Mouse (Mus musculus) Patski (cell line): ENCODE measurements around the gene Ndp. TPM values are rescaled to one million over a fixed set of nuclear protein-coding genes. Genes with fewer than 3 reads are reported as not detected.
A peak's percentile ranks its signal among the peaks of the same experiment; 100 is the strongest.

Experiments
- ATAC-seq: fragments of 100-300 bp; one replicate; pipeline ENCODE4 v1.8.0; 2021
- CTCF ChIA-PET: fragments of 350-600 bp; sonication (Branson Sonifier 250); formaldehyde crosslinking; loops from one replicate; lab custom pipeline; 2022; ENCODE audit warnings: inconsistent platforms; lab: Charles Lee
- POLR2A ChIA-PET: fragments of 350-600 bp; sonication (Branson Sonifier 250); formaldehyde crosslinking; loops from one replicate; lab custom pipeline; 2022; ENCODE audit warnings: antibody characterized with exemption, inconsistent platforms; lab: Charles Lee
- DNase-seq: peaks from one replicate; pipeline ENCODE4 v3.0.0-alpha.2; 2011; ENCODE audit warnings: low read depth, low spot score
- H3K27me3 ChIP-seq: fragments of 371-371 bp; one replicate; pipeline ENCODE4 v1.5.1; 2021
- CTCF ChIP-seq: fragments of 100-300 bp; IDR thresholded peaks from one replicate; pipeline ENCODE4 v1.5.1; 2021
- in situ Hi-C: fragments of 300-500 bp; cut with MboI; formaldehyde crosslinking; loops from 3 replicates; pipeline ENCODE4 v1.11.1; 2018; ENCODE audit warnings: low pct_unique_long_range_greater_than_20kb, mixed read lengths
- polyA plus RNA-seq: library from polyadenylated mRNA; unstranded; gene quantifications from one replicate; pipeline ENCODE4 v1.2.3, GENCODE M21; 2021

Gene Ndp
- polyA plus RNA-seq, 1 experiment from 2014 or later: not detected

DNA sequence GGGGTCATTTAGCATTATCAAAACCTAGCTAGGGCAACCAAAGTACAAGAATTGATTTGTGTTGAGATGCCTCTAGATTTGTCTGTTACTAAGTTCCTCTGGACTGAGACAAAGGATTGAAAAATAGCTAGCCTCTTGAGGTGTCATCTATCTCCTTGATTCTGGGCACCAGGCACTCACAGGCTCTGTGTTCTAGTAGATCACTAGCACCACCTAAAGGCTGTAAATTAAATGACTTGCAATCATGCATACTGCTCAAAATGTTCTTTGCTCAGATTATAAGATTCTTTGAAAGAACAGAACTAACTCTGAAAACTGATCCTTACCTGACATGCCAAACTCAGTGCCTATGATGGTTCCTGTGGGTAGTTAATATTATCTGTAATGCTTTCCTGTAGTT, 51.3 kb downstream of the Ndp start:
- ATAC-seq: no peak
- in situ Hi-C loops: no loop called here
- ChIA-PET CTCF (no interaction called here), POLR2A (no interaction called here)
- peaks cover 41% of the 10 kb centered on the region for H3K27me3 ChIP-seq
- no peak for DNase-seq
- TF ChIP-seq CTCF: peak; percentile 62

DNA sequence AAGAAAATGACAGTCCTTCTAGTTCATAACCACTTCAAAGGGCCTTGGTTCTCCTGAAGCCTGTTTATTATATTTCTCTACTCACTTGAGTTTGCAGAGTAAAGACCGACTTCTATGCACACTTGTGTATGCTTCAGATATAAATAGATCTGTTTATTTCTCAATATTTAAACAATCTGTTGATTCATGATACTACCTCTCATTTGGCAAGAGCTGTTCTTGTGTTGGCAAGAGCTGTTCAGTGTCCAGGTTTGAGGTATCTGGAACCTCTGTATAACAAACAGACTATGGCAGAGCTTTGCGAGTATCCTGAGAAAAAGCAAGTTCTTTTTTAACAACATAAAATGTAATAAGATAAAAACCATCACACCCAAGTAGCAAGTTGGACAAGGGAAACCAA, 65.5 kb downstream of the Ndp start:
- in situ Hi-C loops: no loop called here
- POLR2A ChIA-PET: no interaction called here
- no peak for TF ChIP-seq CTCF

GRCm38 (mm10) chrX:16841443-16841842, 70.1 kb downstream of the Ndp start:
- ChIA-PET POLR2A (no interaction called here), CTCF (no interaction called here)
- ATAC-seq (no peak), DNase-seq (no peak)
- in situ Hi-C loops: no loop called here
- no peak for TF ChIP-seq CTCF
- peaks cover 61% of the 10 kb centered on the region for H3K27me3 ChIP-seq

More for the DNA sequence above, 65.5 kb downstream of the Ndp start:
- H3K27me3 ChIP-seq: peaks cover 63% of the 10 kb centered on the region
- CTCF ChIA-PET: no interaction called here
- ATAC-seq (no peak), DNase-seq (no peak)

GRCm38 (mm10) chrX:16837293-16837692, 74.3 kb downstream of the Ndp start:
- in situ Hi-C loops: no loop called here
- no peak for TF ChIP-seq CTCF
- no peak for ATAC-seq
- no peak for DNase-seq
- peaks cover 46% of the 10 kb centered on the region for H3K27me3 ChIP-seq
- POLR2A ChIA-PET: no interaction called here
- CTCF ChIA-PET: no interaction called here

DNA sequence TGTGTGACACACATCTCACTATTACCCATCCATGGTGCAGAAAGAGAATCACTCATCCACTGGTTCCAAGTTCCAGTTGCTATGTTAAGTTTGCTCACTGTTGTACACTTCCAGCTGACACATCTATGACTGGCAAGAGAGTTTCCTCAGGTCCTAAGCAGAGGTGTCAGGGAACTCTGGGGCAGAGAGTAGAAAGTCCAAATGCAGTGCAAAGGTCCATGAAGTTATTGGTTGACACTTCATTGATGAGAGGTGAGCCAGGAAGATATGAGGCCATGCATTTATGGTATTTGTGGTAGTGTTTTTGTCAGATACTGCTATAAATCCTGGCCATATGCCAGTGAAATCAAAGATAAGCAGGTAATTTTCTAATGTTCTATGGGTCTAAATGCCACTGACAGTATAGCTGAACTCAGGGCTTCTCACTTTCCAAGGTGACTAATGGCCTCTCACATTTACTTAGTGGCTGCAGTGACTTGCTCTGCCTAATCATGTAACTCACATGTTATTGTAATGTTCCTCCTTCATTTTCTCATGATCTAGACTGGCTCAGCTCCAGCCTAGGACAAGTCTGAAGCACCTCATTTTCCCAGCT, 75.0 kb downstream of the Ndp start:
- ATAC-seq: no peak
- POLR2A ChIA-PET: no interaction called here

More for the DNA sequence above, 75.0 kb downstream of the Ndp start:
- no peak for DNase-seq
- in situ Hi-C loops: no loop called here
- CTCF ChIA-PET: interaction anchor here (1.5 kb wide), 1 partner anchor 22 kb away, joined by 4 read pairs; no protein-coding TSS in a partner anchor
- no peak for TF ChIP-seq CTCF
- peaks cover 46% of the 10 kb centered on the region for H3K27me3 ChIP-seq

Other genes starting within 250 kb of the Ndp start
- not detected for gene Maob, start 94.4 kb downstream of the Ndp start, polyA plus RNA-seq